Mouse (Mus musculus): Measurements from ENCODE around the gene Vwa1.

DNA sequence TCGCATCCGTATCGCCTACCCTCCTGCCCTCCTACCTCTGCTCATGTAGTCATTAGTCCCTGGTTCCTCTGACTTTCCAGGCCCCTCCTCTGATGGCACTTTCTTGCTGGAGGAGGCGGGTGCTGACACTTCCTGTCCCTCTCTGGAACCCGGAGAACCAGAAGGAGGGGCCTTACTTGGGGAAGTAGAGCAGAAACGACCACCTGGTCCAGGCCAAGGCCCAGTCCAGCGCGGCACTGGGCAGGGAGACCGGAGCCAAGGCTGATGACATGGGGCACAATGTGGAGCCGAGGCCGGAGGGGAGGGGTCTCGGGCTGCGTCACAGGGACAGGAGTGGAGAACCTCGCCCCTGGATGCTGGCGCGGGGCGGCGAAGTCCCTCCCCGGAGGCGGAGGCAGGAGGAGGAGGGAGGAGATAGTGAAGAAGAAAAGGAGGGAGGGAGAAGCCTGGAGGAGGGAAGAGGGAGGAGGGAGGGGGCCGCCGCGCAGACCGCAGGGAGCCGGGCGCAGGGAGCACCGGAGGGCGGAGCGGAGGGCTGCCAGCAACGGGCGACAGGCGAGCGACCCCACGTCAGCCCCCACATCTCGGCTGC lies 40.1 kb downstream of the Vwa1 start, which contains the start of gene Tmem240:
- no peak for TF ChIP-seq TAL1 (IDR thresholded peaks at IDR 0.05; ENCODE audit: low read length)
- no peak for TF ChIP-seq GATA1 (IDR thresholded peaks at IDR 0.05; ENCODE audit: low read length)

Measured in erythroblast, embryonic 14.5 days (primary cell).